Mouse (Mus musculus) limb, embryonic 10.5 days (tissue): ENCODE measurements around the gene Celf5. TPM values are rescaled to one million over a fixed set of nuclear protein-coding genes. Genes with fewer than 3 reads are reported as not detected.
A peak's percentile ranks its signal among the peaks of the same experiment; 100 is the strongest.

ENCODE experiments used
- DNase-seq: peaks from one replicate; pipeline ENCODE4 v3.0.0-alpha.2; 2017; ENCODE audit warnings: low spot score
- H3K27ac ChIP-seq: fragments of 300-500 bp; sonication (generic); 2 replicates; pipeline ENCODE4 v1.5.1; 2016; ENCODE audit warnings: mild to moderate bottlenecking
- H3K27me3 ChIP-seq: fragments of 300-500 bp; sonication (generic); 2 replicates; pipeline ENCODE4 v1.6.1; 2016; ENCODE audit warnings: low read depth, mild to moderate bottlenecking; ENCODE audit not compliant: poor library complexity, severe bottlenecking
- H3K36me3 ChIP-seq: fragments of 300-500 bp; sonication (generic); 2 replicates; pipeline ENCODE4 v1.6.1; 2016; ENCODE audit warnings: mild to moderate bottlenecking, moderate library complexity
- H3K4me1 ChIP-seq: fragments of 300-500 bp; sonication (generic); 2 replicates; pipeline ENCODE4 v1.6.1; 2016
- H3K4me3 ChIP-seq: fragments of 300-500 bp; sonication (generic); 2 replicates; pipeline ENCODE4 v1.5.1; 2016; ENCODE audit warnings: mild to moderate bottlenecking, moderate library complexity
- H3K9me3 ChIP-seq: fragments of 300-500 bp; sonication (generic); replicated peaks from 2 replicates; pipeline ENCODE4 v1.6.1; 2016; ENCODE audit warnings: mild to moderate bottlenecking
- WGBS: fragments of 180-500 bp; shearing (Covaris S2); methylation state at CpG from one replicate; pipeline ENCODE4 v1.1.7; 2016; 5-methylcytosine and 5-hydroxymethylcytosine counted together
- polyA plus RNA-seq: library from polyadenylated mRNA; unstranded; fragments of >200 nt; fragmentation: Nextera tagmentation; extraction: Ambion mirVana; gene quantifications from 2 replicates; pipeline ENCODE4 v1.2.1, GENCODE M21; 2016

The Celf5 gene
- polyA plus RNA-seq, result 0.24 and 0.48 TPM in 2 replicates

DNA sequence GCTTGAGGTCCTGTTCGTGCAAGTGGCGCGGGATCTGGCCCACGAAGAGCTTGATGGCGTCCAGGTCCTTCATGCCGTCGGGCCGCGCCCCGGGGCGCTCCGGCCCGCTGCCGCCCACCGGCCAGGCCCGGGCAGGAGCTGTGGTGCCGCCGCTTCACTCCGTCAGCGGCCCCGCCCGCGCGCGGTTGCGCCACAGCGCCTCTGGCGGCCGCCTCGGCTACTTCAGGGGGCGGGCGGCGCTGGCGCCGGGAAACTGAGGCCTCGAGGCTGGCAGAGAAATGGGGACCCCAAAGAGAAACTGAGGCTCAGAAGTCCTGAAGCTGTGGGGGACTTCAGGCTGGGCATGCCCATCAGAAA lies at the start of gene Celf5:
Gene Celf5 (minus strand): TSS at position 177 of the 357 bp plus-strand sequence.
- Histone ChIP-seq H3K36me3 (peaks cover 20% of the 10 kb centered on the region), H3K9me3 (no peaks in the 10 kb centered on the region), H3K27ac (peak within 1 kb of the TSS; percentile 25; the same call in 1 of the 2 replicates), H3K4me1 (peaks cover 10% of the 10 kb centered on the region), H3K4me3 (peak within 1 kb of the TSS; percentile 51), H3K27me3 (peaks cover 53% of the 10 kb centered on the region)
- WGBS, result 1% methylated on average over 36 of the region's 36 CpGs
- peak; percentile 81 for DNase-seq

DNA sequence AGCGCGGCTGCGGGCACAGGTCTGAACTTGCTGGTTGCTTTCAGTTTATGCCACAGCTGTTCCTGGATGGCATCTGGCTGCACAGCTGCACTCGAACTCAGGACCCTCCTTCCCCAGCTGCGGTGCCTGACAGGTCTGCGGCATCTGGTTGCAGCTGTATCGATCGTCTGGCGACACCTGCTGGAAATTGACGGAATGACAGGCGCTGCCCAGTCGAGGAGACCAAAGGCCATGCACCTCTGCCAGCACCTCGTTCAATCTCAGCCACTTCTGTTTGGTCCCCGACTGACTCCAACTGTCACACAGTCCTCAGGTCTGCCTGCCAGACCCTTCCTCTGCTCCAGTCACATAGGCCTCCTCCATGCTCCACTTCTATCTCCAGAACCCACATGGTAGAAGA lies 44.3 kb upstream of the Celf5 start:
- Histone ChIP-seq H3K27me3 (peaks cover 17% of the 10 kb centered on the region), H3K36me3 (peaks cover 40% of the 10 kb centered on the region)
- WGBS, result 17% methylated on average over 14 of the region's 14 CpGs

DNA sequence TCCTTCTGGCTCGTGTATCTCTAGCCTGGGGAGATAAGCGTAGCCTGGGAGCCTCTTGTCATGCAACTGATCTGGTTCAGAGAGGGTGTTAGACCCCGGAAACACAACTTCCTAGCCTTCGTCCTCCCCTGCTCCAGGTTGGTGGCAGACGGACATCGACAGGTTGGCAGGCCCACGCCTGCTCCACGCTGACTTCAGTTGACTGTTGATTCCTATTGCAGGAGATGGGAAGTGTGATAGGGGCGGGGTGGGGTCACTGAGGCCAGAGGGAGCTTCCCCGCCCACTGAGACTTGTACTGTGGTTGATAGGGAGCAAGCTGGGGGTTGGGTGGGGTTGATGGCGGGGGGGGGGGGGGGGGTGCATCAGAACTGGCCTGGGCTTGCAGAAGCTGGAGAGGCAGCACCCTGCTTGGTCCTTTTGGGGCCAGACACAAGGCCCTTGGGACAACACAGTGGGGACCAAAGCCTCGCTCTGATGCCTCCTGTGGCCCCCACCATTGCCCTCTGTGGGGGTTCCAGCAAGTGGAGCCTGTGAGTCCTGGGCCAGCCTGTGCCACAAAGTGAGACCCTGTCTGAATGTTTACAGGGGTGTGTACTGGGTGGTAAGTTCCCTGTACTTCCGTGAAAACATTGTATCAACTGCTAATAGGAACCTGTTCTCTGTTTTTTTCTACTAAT lies 42.6 kb upstream of the Celf5 start:
- Histone ChIP-seq H3K9me3 (no peaks in the 10 kb centered on the region), H3K27ac (no peak overlapping the region), H3K36me3 (peaks cover 24% of the 10 kb centered on the region), H3K4me3 (no peak overlapping the region), H3K4me1 (peaks cover 10% of the 10 kb centered on the region), H3K27me3 (peaks cover 17% of the 10 kb centered on the region)
- DNase-seq, result no peak
- WGBS, result 55% methylated on average over 12 of the region's 13 CpGs

More for the DNA sequence above, 44.3 kb upstream of the Celf5 start:
- Histone ChIP-seq H3K4me1 (peaks cover 10% of the 10 kb centered on the region), H3K9me3 (no peaks in the 10 kb centered on the region), H3K4me3 (no peak overlapping the region), H3K27ac (no peak overlapping the region)
- DNase-seq, result peak; percentile 91

DNA sequence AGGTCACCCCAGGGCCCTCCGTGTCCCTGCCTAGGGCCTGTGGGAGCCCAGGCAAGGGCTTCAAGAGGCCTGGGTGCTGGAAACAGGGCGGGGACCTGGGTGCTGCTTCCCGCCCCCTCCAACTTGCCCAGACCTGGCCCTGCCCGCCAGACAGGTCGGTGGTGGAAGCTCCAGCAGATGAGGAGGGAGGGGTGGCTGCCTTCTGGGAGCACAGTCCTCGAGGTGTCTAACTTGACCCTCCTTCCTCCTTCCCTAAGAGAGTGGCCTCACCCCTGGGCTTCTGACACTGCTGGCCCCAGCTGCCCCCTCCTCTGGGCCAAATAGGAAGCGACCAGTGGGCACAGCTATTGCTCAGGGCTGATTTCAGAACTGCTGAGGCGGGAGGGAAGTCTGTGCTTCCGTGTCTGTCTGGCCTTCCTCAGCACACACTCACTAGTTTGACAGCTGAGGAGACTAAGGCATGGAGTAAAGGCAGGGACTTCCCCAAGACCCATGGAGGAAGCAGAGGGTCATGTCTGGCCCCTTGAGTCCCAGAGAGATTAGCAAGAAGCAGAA lies 41.6 kb upstream of the Celf5 start, which contains the start of gene Gna15:
Gene Gna15 (minus strand): TSS at position 175 of the 555 bp plus-strand sequence.
- Histone ChIP-seq H3K27me3 (peaks cover 17% of the 10 kb centered on the region), H3K27ac (peak within 1 kb of the TSS; percentile 63; the same call in 1 of the 2 replicates), H3K4me1 (peaks cover 14% of the 10 kb centered on the region), H3K9me3 (no peaks in the 10 kb centered on the region), H3K36me3 (peaks cover 14% of the 10 kb centered on the region), H3K4me3 (peak within 1 kb of the TSS; percentile 21; the same call in 1 of the 2 replicates)
- no peak for DNase-seq
- 15% methylated on average over 9 of the region's 9 CpGs for WGBS

DNA sequence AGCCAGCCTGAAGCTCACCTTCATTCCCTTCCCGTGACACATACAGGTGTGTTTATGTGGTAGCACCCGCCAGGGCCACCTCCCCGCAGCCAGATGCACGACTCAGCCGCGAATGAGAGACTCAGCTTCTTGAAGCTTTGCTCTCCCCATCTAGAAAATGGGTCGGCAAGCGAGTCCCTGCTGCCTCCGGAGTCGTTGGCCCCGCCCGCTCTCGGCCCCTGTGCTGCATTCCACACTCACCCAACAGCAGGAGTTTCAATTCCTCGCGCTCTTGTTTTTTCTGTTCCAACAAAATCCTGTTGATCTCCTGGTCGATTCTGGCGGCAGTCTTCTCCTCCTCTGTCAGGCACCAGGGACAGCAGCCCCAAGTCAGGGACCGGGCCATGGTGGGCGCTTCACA lies 41.1 kb upstream of the Celf5 start:
- Histone ChIP-seq H3K27me3 (peaks cover 17% of the 10 kb centered on the region), H3K27ac (peak overlapping the region; percentile 63; the same call in 1 of the 2 replicates), H3K9me3 (no peaks in the 10 kb centered on the region), H3K36me3 (peaks cover 8% of the 10 kb centered on the region), H3K4me1 (peaks cover 14% of the 10 kb centered on the region), H3K4me3 (peak overlapping the region; percentile 21; the same call in 1 of the 2 replicates)
- no peak for DNase-seq
- WGBS, result 17% methylated on average over 19 of the region's 19 CpGs

DNA sequence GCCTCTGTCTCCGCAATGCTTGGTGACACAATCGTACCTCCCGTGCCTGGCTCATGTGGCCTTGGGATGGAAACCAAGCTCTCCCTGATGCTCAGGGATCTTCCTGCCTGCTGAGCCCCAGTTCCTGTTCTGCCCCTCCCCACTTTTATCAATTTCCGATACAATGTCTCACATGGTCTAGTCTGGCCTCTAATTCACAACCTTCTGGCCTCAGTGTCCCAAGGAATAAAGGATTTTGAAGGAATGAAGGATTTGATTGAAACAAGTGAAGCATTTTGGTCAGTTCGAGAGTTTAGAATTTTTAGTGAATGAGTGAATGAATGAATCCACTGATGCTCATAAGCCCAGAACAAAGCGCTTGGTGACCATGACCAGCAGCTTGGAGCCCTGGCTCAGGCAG lies 40.6 kb upstream of the Celf5 start:
- no peak for DNase-seq
- WGBS, result 85% methylated on average over 6 of the region's 6 CpGs
- Histone ChIP-seq H3K27me3 (peaks cover 17% of the 10 kb centered on the region), H3K4me1 (peaks cover 14% of the 10 kb centered on the region), H3K9me3 (no peaks in the 10 kb centered on the region), H3K4me3 (no peak overlapping the region), H3K36me3 (peaks cover 4% of the 10 kb centered on the region), H3K27ac (no peak overlapping the region)

DNA sequence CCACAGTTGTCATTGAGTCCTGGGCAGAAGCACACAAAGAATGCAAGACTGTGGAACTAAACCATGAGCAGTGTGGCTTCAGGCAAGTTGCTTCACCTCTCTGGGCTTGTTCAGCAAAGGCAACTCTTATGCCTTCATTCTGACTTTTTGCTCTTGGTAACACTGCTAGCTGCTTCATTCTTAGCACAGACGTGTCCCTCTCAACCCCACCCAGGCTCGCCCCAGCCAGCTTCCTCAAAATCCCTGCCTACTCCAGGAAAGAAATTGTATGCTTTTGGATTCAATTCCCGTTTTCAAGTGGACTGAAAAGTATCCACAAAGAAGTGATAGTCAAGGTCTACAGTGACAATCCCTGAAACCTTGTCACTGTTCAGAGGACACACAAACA lies 37.5 kb upstream of the Celf5 start:
- Histone ChIP-seq H3K4me3 (no peak overlapping the region), H3K36me3 (no peaks in the 10 kb centered on the region), H3K27me3 (peaks cover 17% of the 10 kb centered on the region), H3K9me3 (no peaks in the 10 kb centered on the region), H3K27ac (no peak overlapping the region), H3K4me1 (peaks cover 14% of the 10 kb centered on the region)
- 75% methylated on average over 3 of the region's 3 CpGs for WGBS
- no peak for DNase-seq

DNA sequence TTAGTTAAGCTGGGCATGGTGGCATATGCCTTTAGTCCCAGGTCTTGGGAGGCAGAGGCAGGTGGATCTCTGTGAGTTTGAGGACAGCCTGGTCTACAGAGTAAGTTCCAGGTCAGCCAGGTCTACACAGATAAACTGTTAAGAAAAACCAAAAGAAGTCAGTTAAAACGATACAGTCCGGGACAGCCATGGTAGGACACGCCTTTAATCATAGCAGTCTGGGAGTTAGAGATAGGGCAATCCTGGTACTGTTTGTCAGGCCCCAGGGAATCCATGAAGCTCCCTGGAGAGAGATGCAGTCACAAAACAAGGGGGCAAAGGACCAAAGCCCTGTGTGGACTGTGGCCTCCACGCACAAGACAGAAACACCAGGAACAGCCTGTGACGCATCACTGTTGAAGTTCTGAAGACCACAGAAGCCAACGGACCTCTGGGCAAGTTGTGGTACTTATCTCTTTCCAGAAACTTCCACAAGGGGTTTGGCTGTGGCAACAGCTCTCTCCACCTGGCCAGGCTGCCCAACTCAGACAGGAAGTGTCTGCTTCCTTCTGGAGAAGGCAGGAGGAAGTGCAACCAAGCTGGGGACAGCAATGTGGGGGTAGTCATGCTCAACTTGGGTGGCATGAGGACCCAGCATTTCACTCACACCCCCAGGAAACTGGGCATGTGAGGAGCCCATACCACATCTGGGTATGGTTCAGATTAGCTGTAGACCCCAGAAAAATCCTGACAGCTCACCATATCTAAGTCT lies 36.9 kb upstream of the Celf5 start:
- 85% methylated on average over 6 of the region's 6 CpGs for WGBS
- Histone ChIP-seq H3K27me3 (peaks cover 16% of the 10 kb centered on the region), H3K9me3 (no peaks in the 10 kb centered on the region), H3K36me3 (no peaks in the 10 kb centered on the region), H3K4me3 (no peak overlapping the region), H3K4me1 (peaks cover 14% of the 10 kb centered on the region), H3K27ac (no peak overlapping the region)
- no peak for DNase-seq

DNA sequence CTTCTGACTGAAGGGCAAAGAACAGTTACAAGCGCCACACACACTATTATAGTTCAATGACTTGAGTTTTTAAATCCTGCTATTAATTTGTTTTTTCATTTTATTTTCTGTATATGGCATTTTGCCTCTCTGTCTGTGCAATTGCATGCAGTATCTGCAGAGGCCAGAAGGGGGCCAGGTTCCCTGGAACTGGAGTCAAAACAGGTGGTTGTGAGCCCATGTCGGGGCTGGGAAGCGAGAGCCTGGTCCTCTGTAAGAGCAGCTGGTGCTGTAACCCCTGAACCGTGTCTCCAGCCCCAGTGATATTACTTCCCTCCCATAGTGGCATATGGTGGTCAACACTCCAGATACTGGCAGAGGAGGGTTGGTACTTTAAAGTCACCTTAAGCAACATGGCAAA lies 36.0 kb upstream of the Celf5 start:
- Histone ChIP-seq H3K9me3 (0 out of 2 replicates have a peak, but pooled peaks cover 2% of the 10 kb centered on the region), H3K4me3 (no peak overlapping the region), H3K36me3 (no peaks in the 10 kb centered on the region), H3K27me3 (peaks cover 9% of the 10 kb centered on the region), H3K4me1 (0 out of 2 replicates have a peak, but pooled peaks cover 6% of the 10 kb centered on the region), H3K27ac (no peak overlapping the region)
- DNase-seq, result peak; percentile 81
- WGBS, result 12% methylated on average over 4 of the region's 4 CpGs

DNA sequence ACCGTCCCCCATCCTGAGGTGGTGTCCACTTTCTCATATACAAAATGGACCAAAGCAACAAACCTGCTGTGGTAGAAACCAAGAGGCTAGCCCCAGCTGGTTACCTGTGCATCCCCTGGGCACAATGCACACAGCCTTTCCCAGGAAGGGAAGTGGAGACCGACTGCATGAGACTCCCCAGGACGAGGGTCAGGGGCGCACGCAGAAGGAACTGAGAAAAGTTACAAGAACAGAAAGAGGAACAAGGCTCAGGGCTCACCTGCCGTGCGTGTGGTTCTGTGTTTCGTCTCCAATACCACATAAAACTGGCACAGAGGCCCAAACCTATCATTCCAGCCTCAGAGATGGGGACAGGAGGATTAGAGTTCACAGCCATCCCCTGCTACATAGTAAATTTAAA lies 34.7 kb upstream of the Celf5 start:
- no peak for DNase-seq
- H3K4me1 ChIP-seq, result peaks cover 6% of the 10 kb centered on the region; the same call in 1 of the 2 replicates
- H3K27ac ChIP-seq, result no peak overlapping the region
- peaks cover 13% of the 10 kb centered on the region for H3K27me3 ChIP-seq
- H3K36me3 ChIP-seq, result no peaks in the 10 kb centered on the region
- H3K4me3 ChIP-seq, result no peak overlapping the region
- 0 out of 2 replicates have a peak, but pooled peaks cover 2% of the 10 kb centered on the region for H3K9me3 ChIP-seq
- 71% methylated on average over 8 of the region's 8 CpGs for WGBS

DNA sequence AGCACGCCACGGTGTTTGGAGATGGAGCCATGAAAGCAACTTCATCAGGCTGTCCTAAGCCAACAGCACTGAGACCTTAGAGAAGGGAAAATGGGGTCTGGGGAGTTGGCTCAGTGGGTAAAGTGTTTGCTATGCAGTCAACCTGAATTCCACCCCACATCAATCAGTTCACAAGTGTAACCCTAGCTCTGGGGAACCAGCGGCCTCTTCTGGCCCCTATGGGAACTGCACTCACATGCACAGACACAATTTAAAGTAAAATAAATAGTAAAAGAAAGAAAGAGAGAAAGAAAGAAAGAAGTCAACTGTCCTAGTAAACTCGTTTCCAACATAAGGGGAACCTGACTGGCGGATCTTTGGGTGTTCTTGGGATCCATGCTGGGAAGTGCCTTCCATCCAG lies 31.3 kb upstream of the Celf5 start:
- no peaks in the 10 kb centered on the region for H3K36me3 ChIP-seq
- H3K4me1 ChIP-seq, result peaks cover 6% of the 10 kb centered on the region; the same call in 1 of the 2 replicates
- H3K27me3 ChIP-seq, result peaks cover 29% of the 10 kb centered on the region
- no peak overlapping the region for H3K27ac ChIP-seq
- no peak for DNase-seq
- 88% methylated on average over 5 of the region's 5 CpGs for WGBS
- H3K9me3 ChIP-seq, result 0 out of 2 replicates have a peak, but pooled peaks cover 2% of the 10 kb centered on the region
- no peak overlapping the region for H3K4me3 ChIP-seq

DNA sequence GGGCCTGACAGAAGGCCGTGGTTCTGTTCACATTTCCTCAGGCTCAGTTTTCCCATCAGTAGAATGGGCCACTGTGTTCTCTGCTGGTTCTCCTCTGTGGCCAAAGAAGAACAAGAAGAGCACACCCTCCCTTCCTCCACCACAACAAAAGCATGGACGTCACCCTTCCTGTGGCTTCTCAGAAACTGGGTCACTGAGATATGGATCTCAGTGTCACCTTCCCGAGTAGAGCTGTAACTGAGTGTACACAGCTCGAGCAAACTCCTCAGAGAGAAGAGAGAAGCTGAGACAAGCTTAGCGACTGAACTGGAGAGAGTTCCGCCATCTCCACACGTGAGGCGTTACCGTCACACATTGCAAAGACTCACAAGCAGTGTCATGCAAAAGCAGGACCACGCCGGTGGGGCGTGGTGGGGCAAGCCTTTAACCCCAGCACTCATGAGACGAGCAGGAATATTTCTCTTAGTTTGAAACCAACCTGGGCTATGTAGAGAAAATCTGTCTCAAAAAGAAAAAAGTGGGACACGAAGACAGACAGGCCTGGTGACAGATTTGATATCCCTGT lies 27.8 kb upstream of the Celf5 start:
- no peak for DNase-seq
- Histone ChIP-seq H3K27ac (no peak overlapping the region), H3K9me3 (0 out of 2 replicates have a peak, but pooled peaks cover 2% of the 10 kb centered on the region), H3K36me3 (no peaks in the 10 kb centered on the region), H3K4me3 (no peak overlapping the region), H3K4me1 (peaks cover 6% of the 10 kb centered on the region; the same call in 1 of the 2 replicates), H3K27me3 (peaks cover 29% of the 10 kb centered on the region)
- WGBS, result 84% methylated on average over 14 of the region's 14 CpGs
